Mouse (Mus musculus) embryonic fibroblast, embryonic 13.5 days (primary cell): ENCODE data around the gene Agbl4.

Source experiments
- CTCF ChIP-seq: IDR thresholded peaks from 2 replicates; pipeline ENCODE4 v1.5.1; 2011; ENCODE audit warnings: mild to moderate bottlenecking, control low read depth, low read length, moderate library complexity, borderline replicate concordance; ENCODE audit not compliant: insufficient read depth
- POLR2A ChIP-seq: IDR thresholded peaks from 2 replicates; pipeline ENCODE4 v1.6.1; 2011; ENCODE audit warnings: low read depth, mild to moderate bottlenecking, control low read depth, low read length, moderate library complexity

- TF ChIP-seq CTCF (no peak), POLR2A (no peak)
Observed at GRCm38 (mm10) chr4:111683843-111684242, 1286.4 kb downstream of the Agbl4 start.
